Mouse (Mus musculus): ENCODE data around the gene Rab6b.
A peak's percentile ranks its signal among the peaks of the same experiment; 100 is the strongest.

The Rab6b gene

GRCm38 (mm10) chr9:103108943-103109670 is 2.5 kb upstream of the Rab6b start:
- DNase-seq: no peak

GRCm38 (mm10) chr9:103109911-103110310 is 1.7 kb upstream of the Rab6b start:
- no peak for DNase-seq

- DNase-seq: no peak
Measured at GRCm38 (mm10) chr9:103110727-103111501, 673 bp upstream of the Rab6b start.

GRCm38 (mm10) chr9:103112471-103113271 is 1.1 kb downstream of the Rab6b start:
- peak; percentile 39 for DNase-seq

- peak; percentile 64 for DNase-seq
Measured at GRCm38 (mm10) chr9:103113351-103113750, 1.8 kb downstream of the Rab6b start.

- no peak for DNase-seq
Measured at GRCm38 (mm10) chr9:103114326-103114725, 2.7 kb downstream of the Rab6b start.

GRCm38 (mm10) chr9:103114901-103115300 is 3.3 kb downstream of the Rab6b start:
- DNase-seq: no peak

- DNase-seq: no peak
Measured at GRCm38 (mm10) chr9:103116941-103117340, 5.4 kb downstream of the Rab6b start.

GRCm38 (mm10) chr9:103117495-103117894 is 5.9 kb downstream of the Rab6b start:
- no peak for DNase-seq

GRCm38 (mm10) chr9:103117951-103118350 is 6.4 kb downstream of the Rab6b start:
- DNase-seq: no peak

GRCm38 (mm10) chr9:103118651-103119275 is 7.2 kb downstream of the Rab6b start:
- DNase-seq: no peak

GRCm38 (mm10) chr9:103119781-103120180 is 8.2 kb downstream of the Rab6b start:
- DNase-seq: no peak

- no peak for DNase-seq
Measured at GRCm38 (mm10) chr9:103120231-103120630, 8.6 kb downstream of the Rab6b start.

GRCm38 (mm10) chr9:103121546-103121945 is 10.0 kb downstream of the Rab6b start:
- DNase-seq: no peak

GRCm38 (mm10) chr9:103124746-103125145 is 13.2 kb downstream of the Rab6b start:
- DNase-seq: no peak

- DNase-seq: no peak
Measured at GRCm38 (mm10) chr9:103133493-103134124, 22.0 kb downstream of the Rab6b start.

GRCm38 (mm10) chr9:103134450-103135030 is 23.0 kb downstream of the Rab6b start:
- peak; percentile 36 for DNase-seq

GRCm38 (mm10) chr9:103139481-103139880 is 27.9 kb downstream of the Rab6b start:
- DNase-seq: no peak

GRCm38 (mm10) chr9:103140384-103140783 is 28.8 kb downstream of the Rab6b start:
- DNase-seq: no peak

GRCm38 (mm10) chr9:103141266-103141665 is 29.7 kb downstream of the Rab6b start:
- DNase-seq: no peak

- DNase-seq: no peak
Measured at GRCm38 (mm10) chr9:103143881-103144280, 32.3 kb downstream of the Rab6b start.

- DNase-seq: no peak
Measured at GRCm38 (mm10) chr9:103145351-103145750, 33.8 kb downstream of the Rab6b start.
